Mouse (Mus musculus): ENCODE measurements around the gene Gm21883. TPM values are rescaled to one million over a fixed set of nuclear protein-coding genes. Genes with fewer than 3 reads are reported as not detected.
"Not testable (repeated sequence)": the region's sequence is repeated elsewhere in the genome, so short reads cannot be mapped to it uniquely, and the experiment has no call there.

Gene Gm21883
- polyA plus RNA-seq (2015; fragmentation: Nextera tagmentation; extraction: Ambion mirVana): not detected in 2 replicates

GRCm38 (mm10) chrX:31574183-31574582, at the start of gene Gm21883:
TSS of gene Gm21883 (minus strand) at chrX:31574283.
- H3K9ac ChIP-seq (replicated peaks); H3K27me3 ChIP-seq (replicated peaks); H3K4me2 ChIP-seq; H3K27ac ChIP-seq (replicated peaks); H3K9me3 ChIP-seq (replicated peaks); H3K36me3 ChIP-seq; ATAC-seq (ENCODE audit: low FRiP score); H3K4me1 ChIP-seq; H3K4me3 ChIP-seq (replicated peaks): not testable (repeated sequence)
- WGBS: no CpG with 5 or more reads among the region's 1 CpGs

- H3K4me1 ChIP-seq; H3K9me3 ChIP-seq (replicated peaks); H3K27me3 ChIP-seq (replicated peaks); H3K36me3 ChIP-seq; H3K4me3 ChIP-seq (replicated peaks); H3K9ac ChIP-seq (replicated peaks); H3K4me2 ChIP-seq; ATAC-seq (ENCODE audit: low FRiP score); H3K27ac ChIP-seq (replicated peaks): not testable (repeated sequence)
- WGBS: 85% methylated on average over 2 of the region's 2 CpGs
These were observed 44.7 kb upstream of the Gm21883 start, which contains the start of gene Spin2e for GRCm38 (mm10) chrX:31618820-31619219. TSS of gene Spin2e (minus strand) at chrX:31618920.

Other genes with a start within 250 kb of the Gm21883 start
- not detected in 2 replicates for gene Btbd35f26, start 237.8 kb downstream of the Gm21883 start, polyA plus RNA-seq (2015; fragmentation: Nextera tagmentation; extraction: Ambion mirVana)
- not detected in 2 replicates for gene Btbd35f19, start 190.4 kb downstream of the Gm21883 start, polyA plus RNA-seq (2015; fragmentation: Nextera tagmentation; extraction: Ambion mirVana)
- gene Spin2e, start 44.6 kb upstream of the Gm21883 start, polyA plus RNA-seq (2015; fragmentation: Nextera tagmentation; extraction: Ambion mirVana): not detected in 2 replicates
- not detected in 2 replicates for gene Btbd35f25, start 142.9 kb upstream of the Gm21883 start, polyA plus RNA-seq (2015; fragmentation: Nextera tagmentation; extraction: Ambion mirVana)

Measured in neural tube, embryonic 15.5 days (tissue).